Mouse (Mus musculus) embryonic fibroblast, embryonic 13.5 days (primary cell): ENCODE measurements around the gene Bcl7c.

Experiments
- CTCF ChIP-seq: IDR thresholded peaks from 2 replicates; pipeline ENCODE4 v1.5.1; 2011; ENCODE audit warnings: mild to moderate bottlenecking, control low read depth, low read length, moderate library complexity, borderline replicate concordance; ENCODE audit not compliant: insufficient read depth
- POLR2A ChIP-seq: IDR thresholded peaks from 2 replicates; pipeline ENCODE4 v1.6.1; 2011; ENCODE audit warnings: low read depth, mild to moderate bottlenecking, control low read depth, low read length, moderate library complexity

- TF ChIP-seq POLR2A: no peak
- no peak for TF ChIP-seq CTCF
Observed at GRCm38 (mm10) chr7:127703561-127704178, 5.1 kb downstream of the Bcl7c start.
